In genomic region chr4:119919349-119919748, GRCm38 (mm10) we compare ENCODE assay signal across 17 mouse cellular contexts.
"Had no signal": no experiment of that assay in that cellular context is flagged by ENCODE, and none has a peak within 500 bp of the region (broad histone marks: within the 10 kb centered on the region; RNA-seq: fewer than 3 reads in every experiment).

No protein-coding gene starts in this region.

- H3K27ac ChIP-seq: intestine, embryonic 15.5 days; limb, embryonic 12.5 days; limb, embryonic 15.5 days; liver, embryonic 15.5 days; macrophage; midbrain, embryonic 12.5 days; stomach, embryonic 15.5 days had no signal

- ATAC-seq: intestine, embryonic 15.5 days had no signal

- H3K9ac ChIP-seq: intestine, embryonic 15.5 days; limb, embryonic 12.5 days; limb, embryonic 15.5 days; liver, embryonic 15.5 days; midbrain, embryonic 12.5 days; stomach, embryonic 15.5 days had no signal

- H3K4me1 ChIP-seq: intestine, embryonic 15.5 days; limb, embryonic 12.5 days; limb, embryonic 15.5 days; liver, embryonic 15.5 days had no signal

- H3K9me3 ChIP-seq: intestine, embryonic 15.5 days; limb, embryonic 15.5 days; liver, embryonic 15.5 days; stomach, embryonic 15.5 days had no signal

- H3K27me3 ChIP-seq: intestine, embryonic 15.5 days; limb, embryonic 12.5 days; limb, embryonic 15.5 days; liver, embryonic 15.5 days; midbrain, embryonic 12.5 days; stomach, embryonic 15.5 days had no signal

- H3K36me3 ChIP-seq: intestine, embryonic 15.5 days; limb, embryonic 12.5 days; limb, embryonic 15.5 days; liver, embryonic 15.5 days; midbrain, embryonic 12.5 days; stomach, embryonic 15.5 days had no signal

- H3K4me2 ChIP-seq: intestine, embryonic 15.5 days; limb, embryonic 12.5 days; limb, embryonic 15.5 days; liver, embryonic 11.5 days; liver, embryonic 15.5 days; midbrain, embryonic 12.5 days; stomach, embryonic 15.5 days had no signal

- H3K4me3 ChIP-seq: intestine, embryonic 15.5 days; limb, embryonic 12.5 days; limb, embryonic 15.5 days; liver, embryonic 15.5 days; midbrain, embryonic 12.5 days; stomach, embryonic 15.5 days had no signal

- DNase-seq: kidney, adult 2 months; kidney, postnatal 14 days; kidney, postnatal 4 days; layer of hippocampus, postnatal 36 days; left cerebral cortex, postnatal 4 days; lung, adult 2 months; lung, postnatal 14 days; right cerebral cortex, postnatal 4 days; thymus, adult 18-20 months had no signal
